Mouse (Mus musculus): ENCODE data around the gene Chp1. TPM values are rescaled to one million over a fixed set of nuclear protein-coding genes. Genes with fewer than 3 reads are reported as not detected.
A peak's percentile ranks its signal among the peaks of the same experiment; 100 is the strongest.
"Not testable (repeated sequence)": the region's sequence is repeated elsewhere in the genome, so short reads cannot be mapped to it uniquely, and the experiment has no call there.

Gene Chp1
- total RNA-seq, 1 experiment from 2014 or later, result 48.8 TPM

DNA sequence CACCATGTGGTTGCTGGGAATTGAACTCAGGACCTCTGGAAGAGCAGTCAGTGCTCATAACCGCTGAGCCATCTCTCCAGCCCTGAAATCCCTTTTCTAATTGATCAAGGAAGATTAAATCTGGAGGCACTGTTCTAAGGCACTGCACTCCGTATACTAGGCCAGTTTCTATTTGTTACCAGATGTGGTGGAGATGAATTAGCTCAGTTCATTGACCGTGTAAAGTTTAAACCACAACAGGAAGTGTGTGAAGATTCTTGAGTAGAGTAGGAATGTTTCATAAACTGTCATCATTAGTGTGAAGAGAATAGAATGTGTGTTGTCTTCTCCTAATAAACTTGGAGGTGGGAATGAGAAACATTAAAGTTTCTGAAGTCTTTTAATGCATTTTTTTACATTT, 14.3 kb downstream of the Chp1 start:
- peak; percentile 62; the same call in 1 of the 2 replicates for ATAC-seq (replicated peaks; ENCODE audit: low read depth, poor library complexity, severe bottlenecking)

GRCm38 (mm10) chr2:119565284-119565683, 17.8 kb downstream of the Chp1 start:
- no peak for ATAC-seq (replicated peaks; ENCODE audit: low read depth, poor library complexity, severe bottlenecking)

DNA sequence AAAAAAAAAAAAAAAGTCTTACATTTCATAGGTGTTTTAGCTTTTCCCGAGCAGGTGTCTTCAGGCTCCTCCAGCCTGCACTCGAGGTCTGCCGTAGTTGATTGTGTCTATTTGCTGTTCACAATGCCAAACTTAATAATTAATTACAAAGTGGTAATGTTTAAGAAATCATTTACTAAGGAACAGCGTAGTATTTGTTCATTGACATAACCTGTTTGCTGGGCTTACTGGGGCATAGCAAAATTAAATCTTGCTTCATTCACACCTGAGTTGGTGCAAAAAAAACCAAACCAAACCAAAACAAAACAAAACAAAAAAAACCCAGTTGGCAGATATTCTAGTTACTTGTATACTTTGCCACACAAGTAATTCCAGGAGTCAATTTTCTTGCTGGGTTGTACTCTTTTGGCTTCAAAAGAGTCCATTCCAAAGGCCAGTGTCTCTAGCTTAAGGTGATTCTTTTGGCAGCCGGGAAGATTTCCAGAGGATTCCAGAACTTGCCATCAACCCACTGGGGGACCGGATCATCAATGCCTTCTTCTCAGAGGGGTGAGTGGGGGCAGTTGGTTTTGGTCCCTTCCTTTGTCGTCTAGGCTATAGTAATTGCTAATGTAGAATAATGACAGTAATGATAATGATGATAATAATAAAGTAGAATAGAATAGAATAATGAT, 18.8 kb downstream of the Chp1 start:
- no peak for ATAC-seq (replicated peaks; ENCODE audit: low read depth, poor library complexity, severe bottlenecking)

DNA sequence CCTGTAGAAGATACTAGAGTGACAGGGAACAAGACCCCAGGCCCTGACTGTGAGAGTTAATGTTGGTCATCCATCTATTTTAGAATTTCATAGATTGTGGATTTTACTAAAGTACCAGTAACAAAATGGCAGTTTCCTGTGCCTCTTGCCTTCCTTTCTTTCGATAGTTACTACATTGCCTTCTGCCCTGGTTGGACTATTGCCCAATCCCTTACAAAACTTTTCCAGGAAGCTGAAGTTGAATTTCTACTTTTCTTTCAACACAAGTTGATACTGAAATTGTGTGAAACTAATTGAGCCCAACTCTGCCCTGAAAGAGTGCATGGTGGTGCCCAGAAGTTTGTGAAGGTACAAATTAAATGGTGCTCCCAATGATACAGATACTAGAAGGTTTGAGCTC, 25.0 kb downstream of the Chp1 start:
- no peak for ATAC-seq (replicated peaks; ENCODE audit: low read depth, poor library complexity, severe bottlenecking)

DNA sequence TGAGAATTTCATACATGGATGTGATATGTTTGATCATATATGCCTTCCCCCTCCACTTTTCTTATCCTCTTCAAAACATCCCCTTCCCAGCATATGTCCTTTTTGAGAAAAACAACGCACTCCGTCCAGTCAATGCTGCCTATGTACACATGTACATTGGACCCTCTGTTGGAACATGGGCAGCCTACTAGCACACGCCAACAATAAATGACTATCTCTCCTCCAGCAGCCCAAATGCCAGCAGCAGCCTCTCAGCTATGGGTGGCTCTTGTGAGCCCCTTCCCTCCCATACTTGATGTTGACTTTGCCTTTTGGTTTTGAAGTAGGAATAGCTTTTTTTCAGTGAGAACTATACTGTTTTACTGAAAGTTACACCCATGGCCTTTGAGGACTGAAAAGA, 34.1 kb downstream of the Chp1 start:
- no peak for ATAC-seq (replicated peaks; ENCODE audit: low read depth, poor library complexity, severe bottlenecking)

GRCm38 (mm10) chr2:119583439-119583838, 35.9 kb downstream of the Chp1 start:
- ATAC-seq (replicated peaks; ENCODE audit: low read depth, poor library complexity, severe bottlenecking), result no peak

DNA sequence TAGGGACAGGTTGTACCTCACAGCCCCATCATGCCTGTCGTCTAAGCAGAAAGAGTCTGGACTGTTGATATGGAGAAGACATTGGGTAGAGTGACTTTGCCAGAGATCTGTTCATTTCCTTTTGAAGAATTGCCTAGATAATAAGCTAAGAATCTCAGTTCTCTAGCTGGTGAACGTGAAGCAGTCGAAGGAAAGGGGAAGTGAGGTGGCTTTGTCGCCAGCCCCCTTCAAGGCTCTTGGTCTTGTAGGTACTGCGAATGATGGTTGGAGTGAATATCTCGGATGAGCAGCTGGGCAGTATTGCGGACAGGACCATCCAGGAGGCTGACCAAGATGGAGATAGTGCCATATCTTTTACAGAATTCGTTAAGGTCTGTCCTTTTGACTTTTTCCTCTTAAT, 36.8 kb downstream of the Chp1 start:
- ATAC-seq (replicated peaks; ENCODE audit: low read depth, poor library complexity, severe bottlenecking), result no peak

GRCm38 (mm10) chr2:119587383-119587782, 39.9 kb downstream of the Chp1 start:
- peak; percentile 76 for ATAC-seq (replicated peaks; ENCODE audit: low read depth, poor library complexity, severe bottlenecking)

GRCm38 (mm10) chr2:119591247-119591646, 43.8 kb downstream of the Chp1 start:
- no peak for ATAC-seq (replicated peaks; ENCODE audit: low read depth, poor library complexity, severe bottlenecking)

- ATAC-seq (replicated peaks; ENCODE audit: low read depth, poor library complexity, severe bottlenecking), result no peak
Measured at GRCm38 (mm10) chr2:119593765-119594112, 46.2 kb downstream of the Chp1 start.

DNA sequence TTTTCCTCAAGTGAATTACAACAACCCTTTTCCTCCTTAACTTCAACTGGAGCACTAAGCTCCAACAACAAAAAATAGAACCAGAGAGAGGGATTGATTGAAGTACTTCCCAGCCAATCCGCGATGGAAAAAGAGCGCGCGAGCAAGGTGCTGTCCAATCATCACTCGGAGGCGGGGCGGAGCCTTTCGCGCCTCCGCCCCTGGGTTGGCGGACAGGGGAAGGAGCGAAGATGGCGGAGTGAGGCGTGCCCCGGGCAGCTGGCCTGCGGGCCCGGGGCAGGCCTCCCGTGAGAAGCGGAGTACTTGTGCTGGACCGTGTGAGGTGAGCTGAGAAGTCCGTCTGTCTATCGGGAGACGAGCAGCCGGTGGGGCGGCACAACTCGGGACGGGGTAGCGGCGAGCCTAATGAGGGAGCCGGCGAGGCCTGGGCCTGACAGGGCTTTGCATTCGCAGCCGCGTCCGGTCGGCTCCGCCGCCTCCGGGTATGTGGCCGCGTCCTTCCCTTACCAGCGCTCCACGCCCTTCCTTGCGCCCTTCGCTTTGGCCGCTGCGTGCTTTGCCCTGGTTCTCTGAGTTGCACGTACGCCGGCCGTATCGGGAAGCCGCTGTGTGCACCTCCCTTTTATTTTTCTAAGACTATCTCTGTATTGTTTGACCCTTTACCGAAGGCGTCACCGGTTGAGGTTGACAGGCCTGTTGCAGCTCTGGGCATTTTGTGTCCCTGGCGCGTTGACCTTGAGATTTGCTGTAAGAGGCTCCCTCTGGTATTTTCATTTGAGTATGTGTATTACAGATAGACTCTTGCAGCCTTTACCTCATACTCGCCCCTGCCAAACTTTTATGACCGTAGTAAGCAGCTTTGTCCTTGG, 46.9 kb downstream of the Chp1 start:
- ATAC-seq (replicated peaks; ENCODE audit: low read depth, poor library complexity, severe bottlenecking), result peak; percentile 97

DNA sequence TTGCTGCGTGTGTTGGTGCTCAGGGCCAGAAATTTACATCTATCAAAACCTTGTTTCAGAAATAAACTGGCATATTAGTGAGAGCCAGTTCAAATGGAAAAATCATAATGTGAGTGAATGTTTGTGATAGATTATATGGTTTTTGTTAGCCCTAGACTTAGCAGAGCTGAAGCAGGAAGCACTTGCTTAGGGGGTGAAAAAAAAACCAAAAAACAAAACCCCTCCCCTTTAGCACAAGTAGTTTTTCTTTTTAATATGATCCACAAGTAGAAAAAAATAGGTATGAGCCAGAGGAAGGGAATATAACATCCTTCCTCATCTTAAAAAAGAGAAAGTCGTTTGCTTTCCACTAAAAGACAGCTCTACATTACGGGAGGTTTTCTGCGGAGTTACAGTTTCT, 47.8 kb downstream of the Chp1 start:
- ATAC-seq (replicated peaks; ENCODE audit: low read depth, poor library complexity, severe bottlenecking), result no peak

DNA sequence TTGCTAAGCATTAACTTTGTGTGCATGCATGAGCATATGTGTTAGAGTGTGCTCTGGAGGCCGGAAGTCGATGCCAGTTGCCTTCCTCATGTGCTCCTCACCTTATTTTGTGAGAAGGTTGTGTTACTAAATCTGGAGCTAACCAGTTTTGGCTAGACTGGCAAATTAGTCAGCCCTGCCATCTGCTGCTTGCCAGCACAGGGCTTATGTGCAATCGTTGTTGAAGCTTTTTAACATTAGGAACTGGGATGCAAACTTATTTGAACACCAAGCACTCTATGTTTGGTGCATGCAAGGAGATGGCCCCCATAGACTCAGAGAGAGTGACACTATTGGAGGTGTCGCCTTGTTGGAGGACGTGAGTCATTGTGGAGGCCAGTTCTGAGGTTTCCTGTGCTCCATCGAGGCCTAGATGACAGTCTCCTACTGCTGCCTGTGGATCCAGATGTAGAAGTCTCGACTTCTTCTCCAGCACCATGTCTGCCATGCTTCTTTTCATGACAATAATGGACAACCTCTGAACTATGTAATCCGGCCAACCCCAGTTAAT, 49.4 kb downstream of the Chp1 start:
- peak; percentile 45; the same call in 1 of the 2 replicates for ATAC-seq (replicated peaks; ENCODE audit: low read depth, poor library complexity, severe bottlenecking)

GRCm38 (mm10) chr2:119601027-119601426, 53.5 kb downstream of the Chp1 start:
- ATAC-seq (replicated peaks; ENCODE audit: low read depth, poor library complexity, severe bottlenecking), result no peak

DNA sequence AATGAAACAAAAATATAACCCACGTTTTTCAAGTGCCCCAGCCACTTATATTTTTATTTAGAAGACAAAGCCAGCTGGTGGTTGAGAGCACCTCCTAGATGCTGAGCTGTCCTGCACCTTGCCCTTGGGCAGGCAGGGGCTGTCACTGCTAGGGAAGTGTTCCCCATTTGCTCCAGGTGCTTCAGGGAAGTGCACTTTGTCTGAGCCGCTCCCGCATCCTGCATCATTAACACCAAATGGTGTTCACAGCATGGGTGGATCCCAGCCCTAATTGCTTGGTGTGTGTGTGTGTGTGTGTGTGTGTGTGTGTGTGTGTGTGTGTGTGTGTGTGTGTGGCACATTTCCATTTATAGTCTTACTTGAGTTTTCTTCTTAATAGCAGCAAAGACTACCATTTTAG, 54.1 kb downstream of the Chp1 start:
- ATAC-seq (replicated peaks; ENCODE audit: low read depth, poor library complexity, severe bottlenecking), result not testable (repeated sequence)

GRCm38 (mm10) chr2:119602488-119602887, 55.0 kb downstream of the Chp1 start:
- ATAC-seq (replicated peaks; ENCODE audit: low read depth, poor library complexity, severe bottlenecking), result no peak

GRCm38 (mm10) chr2:119603909-119604308, 56.4 kb downstream of the Chp1 start:
- ATAC-seq (replicated peaks; ENCODE audit: low read depth, poor library complexity, severe bottlenecking), result no peak

- ATAC-seq (replicated peaks; ENCODE audit: low read depth, poor library complexity, severe bottlenecking), result peak; percentile 54
Measured at GRCm38 (mm10) chr2:119605361-119605973, 58.0 kb downstream of the Chp1 start.

- ATAC-seq (replicated peaks; ENCODE audit: low read depth, poor library complexity, severe bottlenecking), result peak; percentile 70; the same call in 1 of the 2 replicates
Measured at GRCm38 (mm10) chr2:119607023-119607422, 59.5 kb downstream of the Chp1 start.

GRCm38 (mm10) chr2:119617841-119618198, 70.3 kb downstream of the Chp1 start:
- ATAC-seq (replicated peaks; ENCODE audit: low read depth, poor library complexity, severe bottlenecking), result peak; percentile 48
